Mouse (Mus musculus) mouse trophoblast stem cell (cell line): ENCODE measurements around the gene Mllt11.

Experiments used
- in situ Hi-C, 2 experiments: fragments of 300-500 bp; cut with MseI, MboI; formaldehyde crosslinking; loops; 2 replicates in 1 of 2; 3 replicates in 1 of 2; pipeline ENCODE4 v1.15.1; 2025

The Mllt11 gene

DNA sequence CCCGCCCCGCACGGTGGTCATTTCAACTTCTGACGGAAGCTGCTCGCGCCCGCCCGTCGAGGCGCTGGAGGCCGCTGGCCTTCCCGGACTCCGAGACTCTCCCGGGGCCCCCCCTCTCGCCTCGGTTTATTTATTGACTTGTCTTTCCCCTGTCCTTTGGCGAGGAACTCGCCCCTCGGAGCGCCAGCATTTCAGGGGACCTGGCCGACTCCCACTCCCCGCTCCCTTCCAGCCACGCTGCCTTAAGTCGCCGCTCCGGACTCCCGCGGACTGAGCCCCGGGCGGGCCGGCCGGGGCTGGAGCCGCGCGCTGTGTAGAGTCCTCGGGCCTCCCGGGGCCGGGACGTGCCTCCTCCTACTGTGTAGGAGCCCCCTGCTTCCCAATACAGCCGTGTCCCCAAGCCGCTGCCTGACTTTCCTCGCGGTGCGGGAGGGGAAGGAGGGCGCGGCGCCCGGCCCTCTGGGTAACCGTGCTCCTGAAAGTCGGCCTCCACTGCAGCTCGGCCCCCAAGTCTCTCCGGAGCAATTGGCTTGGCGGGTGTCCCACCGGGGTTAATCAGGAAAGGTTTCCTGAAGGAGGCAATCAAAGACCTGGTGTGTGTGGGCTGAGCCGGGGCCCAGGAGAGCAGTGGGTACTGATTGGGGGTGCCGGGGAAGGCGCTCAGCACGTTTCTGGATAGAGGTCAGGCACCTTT, 58.6 kb downstream of the Mllt11 start:
- in situ Hi-C loops: no loop called here

GRCm38 (mm10) chr3:95172526-95173255, 59.3 kb downstream of the Mllt11 start:
- in situ Hi-C loops: no loop called here

DNA sequence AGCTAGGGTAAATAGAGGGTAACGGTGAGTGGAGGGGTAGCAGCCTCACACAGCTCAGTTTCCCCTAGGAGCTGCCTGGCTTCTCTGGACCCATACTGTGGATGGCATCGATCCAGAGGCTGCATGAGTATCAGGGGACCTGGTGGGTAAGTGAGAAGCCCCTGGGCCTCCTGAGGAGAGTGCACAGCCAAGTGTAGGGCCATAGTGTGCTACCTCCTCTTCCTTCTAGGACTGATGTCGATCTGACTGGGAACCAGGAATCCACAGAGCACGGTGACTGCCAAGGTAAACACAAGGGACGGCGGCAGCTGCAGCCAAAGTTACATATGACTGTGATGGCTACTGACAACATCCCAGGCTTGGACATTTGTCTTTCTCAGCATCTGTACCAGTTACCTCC, 60.9 kb downstream of the Mllt11 start:
- in situ Hi-C loops: no loop called here

GRCm38 (mm10) chr3:95169996-95170395, 62.0 kb downstream of the Mllt11 start:
- in situ Hi-C loops: no loop called here
